Mouse (Mus musculus): ENCODE data around the gene Fgd6. TPM values are rescaled to one million over a fixed set of nuclear protein-coding genes. Genes with fewer than 3 reads are reported as not detected.

The Fgd6 gene
- polyA plus RNA-seq, 1 experiment from 2014 or later, result 5.2 TPM

DNA sequence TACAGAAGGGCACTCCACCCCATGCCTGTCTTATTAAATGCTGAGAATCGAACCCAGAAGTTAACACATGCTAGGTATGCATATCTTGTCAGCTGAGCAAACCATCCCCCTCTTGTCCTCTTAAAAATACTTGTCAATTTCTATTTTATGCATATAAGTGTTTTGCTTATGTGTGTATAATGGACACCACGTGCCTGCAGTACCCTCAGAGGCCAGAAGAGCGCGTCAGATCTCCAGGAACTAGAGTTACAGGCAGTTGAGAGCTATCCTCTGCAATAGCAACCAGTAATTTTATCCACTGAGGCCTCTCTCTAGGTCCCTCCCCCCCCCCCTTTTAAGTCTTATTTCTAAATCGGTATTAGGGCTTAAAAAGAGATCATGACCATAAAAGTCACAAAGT lies 88.6 kb downstream of the Fgd6 start:
- Histone ChIP-seq H3K4me2 (replicated peaks) (no peak overlapping the region), H3K4me3 (no peak overlapping the region), H3K36me3 (peaks cover 22% of the 10 kb centered on the region), H3K9ac (no peak overlapping the region), H3K4me1 (0 out of 2 replicates have a peak, but pooled peaks cover 4% of the 10 kb centered on the region), H3K27me3 (no peaks in the 10 kb centered on the region), H3K27ac (no peak overlapping the region), H3K9me3 (replicated peaks) (no peaks in the 10 kb centered on the region)
- no peak for ATAC-seq (ENCODE audit: low FRiP score)
- 81% methylated on average over 5 of the region's 5 CpGs for WGBS

DNA sequence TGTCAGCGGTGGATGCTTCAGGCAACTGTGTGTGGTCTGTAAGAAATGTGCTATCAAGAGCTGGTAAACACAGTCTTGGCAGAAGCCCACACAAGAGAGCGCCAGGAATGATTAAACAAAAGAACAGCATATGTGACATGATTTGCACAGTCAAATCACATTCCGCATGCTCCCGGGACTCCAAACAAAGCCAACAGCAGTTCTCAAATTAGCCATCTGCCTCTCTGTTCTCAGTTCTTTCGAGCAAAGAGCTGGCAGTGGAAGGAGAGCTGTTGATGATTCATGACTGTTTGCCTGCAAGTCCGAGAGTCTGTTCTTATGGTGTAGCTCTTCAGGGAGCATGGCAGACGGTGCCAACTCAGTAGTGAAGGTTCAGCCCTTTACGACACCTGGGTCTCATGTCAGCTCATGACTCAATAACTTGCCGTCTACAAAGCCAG lies 93.9 kb downstream of the Fgd6 start:
- H3K4me2 ChIP-seq (replicated peaks), result peak overlapping the region; percentile 18; the same call in 1 of the 2 replicates
- peak; percentile 85 for ATAC-seq (ENCODE audit: low FRiP score)
- H3K36me3 ChIP-seq, result peaks cover 9% of the 10 kb centered on the region; the same call in 1 of the 2 replicates
- H3K27me3 ChIP-seq, result no peaks in the 10 kb centered on the region
- 0 out of 2 replicates have a peak, but pooled peaks cover 4% of the 10 kb centered on the region for H3K4me1 ChIP-seq
- H3K27ac ChIP-seq, result peak overlapping the region; percentile 53; the same call in 1 of the 2 replicates
- no peaks in the 10 kb centered on the region for H3K9me3 ChIP-seq (replicated peaks)
- 43% methylated on average over 9 of the region's 9 CpGs for WGBS
- H3K4me3 ChIP-seq, result no peak overlapping the region
- H3K9ac ChIP-seq, result no peak overlapping the region

GRCm38 (mm10) chr10:94133081-94133480 lies 97.3 kb downstream of the Fgd6 start:
- 81% methylated on average over 8 of the region's 8 CpGs for WGBS
- Histone ChIP-seq H3K4me1 (0 out of 2 replicates have a peak, but pooled peaks cover 4% of the 10 kb centered on the region), H3K9ac (no peak overlapping the region), H3K4me3 (no peak overlapping the region), H3K27me3 (no peaks in the 10 kb centered on the region), H3K9me3 (replicated peaks) (no peaks in the 10 kb centered on the region), H3K4me2 (replicated peaks) (no peak overlapping the region), H3K36me3 (peaks cover 5% of the 10 kb centered on the region; the same call in 1 of the 2 replicates), H3K27ac (no peak overlapping the region)
- no peak for ATAC-seq (ENCODE audit: low FRiP score)

- Histone ChIP-seq H3K9ac (no peak overlapping the region), H3K27ac (no peak overlapping the region), H3K9me3 (replicated peaks) (no peaks in the 10 kb centered on the region), H3K27me3 (no peaks in the 10 kb centered on the region), H3K4me2 (replicated peaks) (no peak overlapping the region), H3K36me3 (peaks cover 6% of the 10 kb centered on the region; the same call in 1 of the 2 replicates), H3K4me1 (0 out of 2 replicates have a peak, but pooled peaks cover 4% of the 10 kb centered on the region), H3K4me3 (no peak overlapping the region)
- WGBS, result 94% methylated on average over 7 of the region's 7 CpGs
- ATAC-seq (ENCODE audit: low FRiP score), result no peak
Observed at GRCm38 (mm10) chr10:94133674-94134073, 97.9 kb downstream of the Fgd6 start.

GRCm38 (mm10) chr10:94134535-94135390 lies 99.0 kb downstream of the Fgd6 start:
- WGBS, result 90% methylated on average over 12 of the region's 12 CpGs
- Histone ChIP-seq H3K9ac (no peak overlapping the region), H3K9me3 (replicated peaks) (no peaks in the 10 kb centered on the region), H3K4me3 (no peak overlapping the region), H3K4me2 (replicated peaks) (no peak overlapping the region), H3K27ac (no peak overlapping the region), H3K36me3 (peaks cover 6% of the 10 kb centered on the region), H3K4me1 (no peaks in the 10 kb centered on the region), H3K27me3 (no peaks in the 10 kb centered on the region)
- no peak for ATAC-seq (ENCODE audit: low FRiP score)

DNA sequence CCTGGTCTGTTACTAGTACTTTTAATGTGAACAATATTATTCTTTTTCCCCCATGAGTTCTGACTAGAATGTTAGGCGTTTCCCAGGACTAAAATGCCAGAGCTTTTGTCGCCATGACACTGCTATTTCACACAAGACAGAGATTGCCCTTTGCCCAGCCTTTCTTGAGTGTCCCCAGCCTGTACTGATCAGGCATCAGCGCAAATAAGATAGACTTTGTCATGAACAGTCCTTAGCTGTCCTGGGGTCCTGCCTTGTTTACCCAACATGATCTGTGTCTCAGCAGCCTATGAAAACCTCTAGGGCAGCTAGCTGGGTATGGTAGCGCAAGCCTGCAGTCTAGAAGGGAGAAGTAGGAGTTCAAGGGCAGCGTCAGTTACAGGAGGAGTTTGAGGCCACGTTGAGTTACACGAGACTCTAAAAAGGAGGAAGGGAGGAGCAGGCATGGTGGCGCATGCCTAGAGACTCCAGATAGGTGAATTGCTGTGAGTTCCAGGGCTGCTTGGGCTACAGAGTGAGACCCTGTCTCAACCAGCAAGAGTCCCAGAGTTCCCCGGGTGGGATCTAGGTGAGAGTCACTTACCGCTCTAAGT lies 103.2 kb downstream of the Fgd6 start:
- WGBS, result 88% methylated on average over 10 of the region's 10 CpGs
- H3K4me1 ChIP-seq, result no peaks in the 10 kb centered on the region
- H3K4me2 ChIP-seq (replicated peaks), result no peak overlapping the region
- H3K9ac ChIP-seq, result no peak overlapping the region
- H3K36me3 ChIP-seq, result peaks cover 11% of the 10 kb centered on the region
- H3K4me3 ChIP-seq, result no peak overlapping the region
- no peaks in the 10 kb centered on the region for H3K27me3 ChIP-seq
- no peak for ATAC-seq (ENCODE audit: low FRiP score)
- H3K9me3 ChIP-seq (replicated peaks), result no peaks in the 10 kb centered on the region
- no peak overlapping the region for H3K27ac ChIP-seq

GRCm38 (mm10) chr10:94140227-94140931 lies 104.6 kb downstream of the Fgd6 start:
- WGBS, result 84% methylated on average over 3 of the region's 3 CpGs
- no peaks in the 10 kb centered on the region for H3K4me1 ChIP-seq
- H3K36me3 ChIP-seq, result peaks cover 11% of the 10 kb centered on the region
- H3K9ac ChIP-seq, result no peak overlapping the region
- H3K9me3 ChIP-seq (replicated peaks), result no peaks in the 10 kb centered on the region
- H3K27me3 ChIP-seq, result no peaks in the 10 kb centered on the region
- H3K4me2 ChIP-seq (replicated peaks), result no peak overlapping the region
- no peak overlapping the region for H3K27ac ChIP-seq
- no peak overlapping the region for H3K4me3 ChIP-seq
- ATAC-seq (ENCODE audit: low FRiP score), result no peak

DNA sequence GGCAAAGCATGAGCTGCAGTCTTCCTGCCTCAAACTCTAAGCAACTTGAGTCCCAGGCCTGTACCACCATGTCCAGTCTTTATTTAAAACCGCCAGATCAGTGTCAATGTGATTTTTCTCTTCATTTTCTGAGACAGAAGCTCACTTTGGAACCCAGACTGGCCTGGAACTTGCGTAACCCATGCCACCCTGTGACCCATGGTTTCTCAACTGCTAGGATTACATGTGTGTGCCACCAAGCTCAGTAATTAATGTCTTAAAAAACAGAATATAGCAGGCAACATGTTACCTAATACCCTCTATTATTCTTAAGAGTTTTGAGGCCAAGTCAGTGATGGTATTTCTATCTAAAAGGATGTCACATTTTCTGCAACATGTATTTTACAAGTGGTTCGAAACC lies 106.6 kb downstream of the Fgd6 start:
- WGBS, result 93% methylated on average over 3 of the region's 3 CpGs
- ATAC-seq (ENCODE audit: low FRiP score), result no peak

GRCm38 (mm10) chr10:94144581-94144980 lies 108.8 kb downstream of the Fgd6 start:
- H3K4me2 ChIP-seq (replicated peaks), result no peak overlapping the region
- peaks cover 14% of the 10 kb centered on the region for H3K4me1 ChIP-seq
- H3K4me3 ChIP-seq, result no peak overlapping the region
- H3K27ac ChIP-seq, result no peak overlapping the region
- H3K9ac ChIP-seq, result no peak overlapping the region
- H3K9me3 ChIP-seq (replicated peaks), result no peaks in the 10 kb centered on the region
- no peaks in the 10 kb centered on the region for H3K27me3 ChIP-seq
- peaks cover 5% of the 10 kb centered on the region; the same call in 1 of the 2 replicates for H3K36me3 ChIP-seq
- WGBS, result 82% methylated on average over 5 of the region's 5 CpGs
- ATAC-seq (ENCODE audit: low FRiP score), result no peak

More for the DNA sequence above, 106.6 kb downstream of the Fgd6 start:
- Histone ChIP-seq H3K27ac (no peak overlapping the region), H3K36me3 (peaks cover 11% of the 10 kb centered on the region), H3K4me2 (replicated peaks) (no peak overlapping the region), H3K27me3 (no peaks in the 10 kb centered on the region), H3K4me3 (no peak overlapping the region), H3K9ac (no peak overlapping the region), H3K9me3 (replicated peaks) (no peaks in the 10 kb centered on the region), H3K4me1 (peaks cover 2% of the 10 kb centered on the region; the same call in 1 of the 2 replicates)

GRCm38 (mm10) chr10:94147391-94147755 lies 111.6 kb downstream of the Fgd6 start:
- WGBS, result 14% methylated on average over 8 of the region's 8 CpGs
- H3K9me3 ChIP-seq (replicated peaks), result no peaks in the 10 kb centered on the region
- H3K4me1 ChIP-seq, result peaks cover 18% of the 10 kb centered on the region
- no peaks in the 10 kb centered on the region for H3K36me3 ChIP-seq
- no peak for ATAC-seq (ENCODE audit: low FRiP score)
- H3K9ac ChIP-seq, result peak overlapping the region; percentile 92
- H3K4me3 ChIP-seq, result peak overlapping the region; percentile 88
- peak overlapping the region; percentile 64 for H3K4me2 ChIP-seq (replicated peaks)
- peak overlapping the region; percentile 84; the same call in 1 of the 2 replicates for H3K27ac ChIP-seq
- no peaks in the 10 kb centered on the region for H3K27me3 ChIP-seq

DNA sequence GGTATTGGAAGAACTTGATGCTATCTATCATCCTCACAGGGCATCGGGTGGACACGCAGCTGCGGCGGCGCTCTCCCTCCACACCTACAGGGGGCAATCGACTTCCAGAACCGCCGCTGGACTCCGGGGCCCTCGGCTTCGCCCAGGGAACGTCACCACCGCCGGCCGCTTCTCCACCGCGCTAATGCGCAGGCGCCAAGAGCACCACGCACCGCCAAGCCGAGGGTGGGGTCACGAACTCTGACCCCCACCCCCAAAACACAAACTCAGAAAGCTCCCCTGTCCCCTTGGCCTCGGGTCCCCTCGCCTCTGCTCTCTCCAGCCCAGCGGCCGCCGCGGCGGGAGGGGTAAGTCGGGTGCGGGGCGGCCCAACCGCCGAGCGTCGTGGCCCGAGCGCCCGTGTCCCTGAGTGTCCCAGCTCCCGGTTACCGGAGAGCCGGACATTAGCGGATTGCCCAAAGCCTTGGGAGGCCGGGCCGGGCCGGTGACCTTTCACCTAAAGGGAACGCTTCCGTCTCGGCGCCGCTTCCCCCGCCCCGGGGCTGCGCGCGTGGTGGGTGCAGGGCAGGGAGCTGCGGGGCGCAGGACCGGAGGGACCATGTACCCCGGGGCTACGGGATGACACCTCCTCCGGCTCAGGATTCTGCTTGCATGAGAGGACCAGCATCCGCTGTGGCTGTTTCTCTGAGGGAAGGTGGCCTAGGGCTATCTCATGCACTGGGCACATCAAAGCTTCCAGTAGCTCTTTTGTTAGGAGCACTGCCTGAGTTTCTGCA lies 112.1 kb downstream of the Fgd6 start, which contains the start of gene Nr2c1:
Gene Nr2c1, plus strand, starts transcription at position 268 of the 776 bp plus-strand sequence.
- no peaks in the 10 kb centered on the region for H3K36me3 ChIP-seq
- WGBS, result under 1% methylated on average over 63 of the region's 64 CpGs

More for the DNA sequence above, 112.1 kb downstream of the Fgd6 start, which contains the start of gene Nr2c1:
- peaks cover 18% of the 10 kb centered on the region for H3K4me1 ChIP-seq
- H3K27me3 ChIP-seq, result no peaks in the 10 kb centered on the region
- peak within 1 kb of the TSS; percentile 92 for H3K9ac ChIP-seq
- peak within 1 kb of the TSS; percentile 88 for H3K4me3 ChIP-seq
- peak within 1 kb of the TSS; percentile 84 for H3K27ac ChIP-seq
- no peaks in the 10 kb centered on the region for H3K9me3 ChIP-seq (replicated peaks)
- peak; percentile 95 for ATAC-seq (ENCODE audit: low FRiP score)
- H3K4me2 ChIP-seq (replicated peaks), result peak within 1 kb of the TSS; percentile 64

All from hindbrain, embryonic 12.5 days (tissue).